In genomic region chr15:5446756-5447314, GRCm38 (mm10) we compare ENCODE assay signal across 13 mouse cellular contexts.
DNase-seq lines count a peak whose midpoint lies in the region; ATAC-seq lines count a peak whose summit lies in the region.
"Had no signal": no experiment of that assay in that cellular context is flagged by ENCODE, and none has a peak within 500 bp of the region (broad histone marks: within the 10 kb centered on the region; RNA-seq: fewer than 3 reads in every experiment).

No protein-coding gene starts in this region.

- no peaks in the 10 kb centered on the region for H3K4me1 ChIP-seq in heart, embryonic 12.5 days (replicated peaks)
- H3K4me1 ChIP-seq in megakaryocyte, embryonic 14.5 days: peaks cover 7% of the 10 kb centered on the region
- H3K4me1 ChIP-seq in neural tube, embryonic 15.5 days: no peaks in the 10 kb centered on the region
- H3K4me1 ChIP-seq: kidney, embryonic 15.5 days had no signal

- DNase-seq in heart, postnatal 10 days: peak; percentile 9 to 10
- peak; percentile 10 for DNase-seq in 416B (ENCODE audit: low read depth)
- DNase-seq in T-cell, adult 2 months (ENCODE audit: low spot score): peak; percentile 3
- no peak for DNase-seq in cerebellum, adult 9-10 months
- DNase-seq in right cerebral cortex, postnatal 36 days (ENCODE audit: low spot score in 2 of 2): no peak
- DNase-seq: cerebellum, adult 2 months; thymus, adult 2 months had no signal

- ATAC-seq in heart, embryonic 12.5 days (ENCODE audit: insufficient number of reproducible peaks, low FRiP score): no peak
- ATAC-seq in neural tube, embryonic 15.5 days (ENCODE audit: low FRiP score): no peak
- ATAC-seq: hindbrain, postnatal 0 days had no signal

- intact Hi-C loops in heart, postnatal 10 days (cut with DNase I): no loop called here

- WGBS in heart, embryonic 12.5 days: 58% methylated on average over 4 of the region's 4 CpGs
- 69% methylated on average over 4 of the region's 4 CpGs for WGBS in neural tube, embryonic 15.5 days

- no peak overlapping the region for H3K4me2 ChIP-seq in heart, embryonic 12.5 days
- no peak overlapping the region for H3K4me2 ChIP-seq in neural tube, embryonic 15.5 days
- H3K4me2 ChIP-seq: kidney, embryonic 15.5 days had no signal

- no peak overlapping the region for H3K4me3 ChIP-seq in heart, embryonic 12.5 days
- peak overlapping the region; percentile 53 for H3K4me3 ChIP-seq in megakaryocyte, embryonic 14.5 days (replicated peaks)
- H3K4me3 ChIP-seq in neural tube, embryonic 15.5 days (replicated peaks): no peak overlapping the region
- H3K4me3 ChIP-seq: kidney, embryonic 15.5 days had no signal

- H3K27ac ChIP-seq in heart, embryonic 12.5 days (ENCODE audit: poor library complexity, severe bottlenecking): no peak overlapping the region; the same call in 1 of the 2 replicates
- H3K27ac ChIP-seq in neural tube, embryonic 15.5 days (replicated peaks): no peak overlapping the region
- H3K27ac ChIP-seq: hindbrain, postnatal 0 days; kidney, embryonic 15.5 days; liver, embryonic 14.5 days had no signal

- no peak overlapping the region for H3K9ac ChIP-seq in heart, embryonic 12.5 days
- no peak overlapping the region for H3K9ac ChIP-seq in neural tube, embryonic 15.5 days (replicated peaks)
- H3K9ac ChIP-seq: kidney, embryonic 15.5 days; liver, embryonic 14.5 days had no signal

- no peaks in the 10 kb centered on the region for H3K36me3 ChIP-seq in heart, embryonic 12.5 days
- H3K36me3 ChIP-seq in megakaryocyte, embryonic 14.5 days (replicated peaks; ENCODE audit: low read length): no peaks in the 10 kb centered on the region
- no peaks in the 10 kb centered on the region for H3K36me3 ChIP-seq in neural tube, embryonic 15.5 days
- H3K36me3 ChIP-seq: kidney, embryonic 15.5 days had no signal

- no peaks in the 10 kb centered on the region for H3K27me3 ChIP-seq in heart, embryonic 12.5 days (replicated peaks)
- H3K27me3 ChIP-seq in megakaryocyte, embryonic 14.5 days (replicated peaks): no peaks in the 10 kb centered on the region
- no peaks in the 10 kb centered on the region for H3K27me3 ChIP-seq in neural tube, embryonic 15.5 days (replicated peaks)
- H3K27me3 ChIP-seq: kidney, embryonic 15.5 days had no signal

- no peaks in the 10 kb centered on the region for H3K9me3 ChIP-seq in heart, embryonic 12.5 days (replicated peaks)
- no peaks in the 10 kb centered on the region for H3K9me3 ChIP-seq in megakaryocyte, embryonic 14.5 days
- H3K9me3 ChIP-seq in neural tube, embryonic 15.5 days (replicated peaks): no peaks in the 10 kb centered on the region
- H3K9me3 ChIP-seq: kidney, embryonic 15.5 days had no signal

Comparison
In these comparisons a context has a peak if more than half of its experiments do, and no peak if none do; other contexts are left out.
1. DNase-seq: peak in heart, postnatal 10 days (2 of 2), 416B (single experiment) and T-cell, adult 2 months (single experiment); none in cerebellum, adult 9-10 months (single experiment) and right cerebral cortex, postnatal 36 days (0 of 2).